Comparison of ENCODE assay signal across 21 mouse cellular contexts in the genomic region with DNA sequence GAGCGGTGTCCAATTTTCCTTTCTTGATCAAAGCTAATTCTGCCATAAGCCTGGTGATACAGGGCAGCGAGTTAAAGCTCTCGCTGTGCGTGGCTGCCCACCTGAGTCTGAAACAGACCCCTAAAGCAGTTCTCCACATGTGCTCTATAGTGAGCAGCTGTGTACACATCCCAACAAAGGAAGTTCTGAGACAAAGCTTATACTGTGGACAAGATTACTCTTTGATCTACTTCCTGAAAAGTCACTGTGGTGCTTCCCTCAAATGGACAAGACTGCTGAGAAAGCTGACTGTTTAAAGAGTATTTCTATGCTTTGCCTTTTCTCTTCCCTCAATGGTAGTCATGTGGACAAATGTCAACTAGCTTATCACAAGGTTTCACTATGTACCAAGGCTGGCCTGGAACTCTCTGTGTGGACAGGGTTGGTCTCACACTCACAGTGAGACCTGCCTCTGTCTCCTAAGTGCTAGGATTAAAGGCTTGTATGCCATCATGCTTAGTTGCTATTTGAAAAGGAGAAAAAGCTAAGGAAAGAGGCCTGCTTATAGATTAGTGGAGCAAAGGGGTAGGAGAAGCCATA.
DNase-seq lines count a peak whose midpoint lies in the region; ATAC-seq lines count a peak whose summit lies in the region.
"Had no signal": no experiment of that assay in that cellular context is flagged by ENCODE, and none has a peak within 500 bp of the region (broad histone marks: within the 10 kb centered on the region; RNA-seq: fewer than 3 reads in every experiment).

No protein-coding gene starts in this region.

- no peaks in the 10 kb centered on the region for H3K27me3 ChIP-seq in liver, embryonic 16.5 days (ENCODE audit: control insufficient read depth, insufficient read depth, low read depth, low read length)
- H3K27me3 ChIP-seq in liver, embryonic 12.5 days (replicated peaks) = no peaks in the 10 kb centered on the region
- H3K27me3 ChIP-seq in intestine, embryonic 15.5 days (replicated peaks) = no peaks in the 10 kb centered on the region
- H3K27me3 ChIP-seq: embryonic facial prominence, embryonic 13.5 days; kidney, embryonic 15.5 days; limb, embryonic 12.5 days; midbrain, embryonic 13.5 days had no signal

- no peak for DNase-seq in left cerebral cortex, adult 18-20 months (ENCODE audit: low spot score in 2 of 2)
- no peak for DNase-seq in heart, postnatal 4 days
- DNase-seq in ovary, postnatal 10 days (ENCODE audit: low spot score) = no peak
- DNase-seq: B cell, adult 2 months; cerebellum, adult 9-10 months; gastrocnemius, postnatal 36 days; kidney, postnatal 4 days; lung, adult 2 months; lung, postnatal 36 days; retina, postnatal 1 day; thymus, postnatal 36 days had no signal

- 59% methylated on average over 4 of the region's 4 CpGs for WGBS in liver, embryonic 16.5 days (ENCODE audit: insufficient replicate concordance)
- WGBS in liver, embryonic 12.5 days (ENCODE audit: insufficient replicate concordance) = 69% methylated on average over 4 of the region's 4 CpGs
- WGBS in intestine, embryonic 15.5 days = 80% methylated on average over 4 of the region's 4 CpGs

- H3K4me3 ChIP-seq in liver, embryonic 16.5 days (ENCODE audit: low read depth, low read length) = no peak overlapping the region
- H3K4me3 ChIP-seq in liver, embryonic 12.5 days = no peak overlapping the region
- no peak overlapping the region for H3K4me3 ChIP-seq in intestine, embryonic 15.5 days (replicated peaks)
- H3K4me3 ChIP-seq: embryonic facial prominence, embryonic 13.5 days; kidney, embryonic 15.5 days; limb, embryonic 12.5 days; midbrain, embryonic 13.5 days had no signal

- H3K9me3 ChIP-seq in liver, embryonic 16.5 days (replicated peaks; ENCODE audit: control insufficient read depth, low read length) = no peaks in the 10 kb centered on the region
- no peaks in the 10 kb centered on the region for H3K9me3 ChIP-seq in liver, embryonic 12.5 days (replicated peaks)
- H3K9me3 ChIP-seq in intestine, embryonic 15.5 days = no peaks in the 10 kb centered on the region
- H3K9me3 ChIP-seq: embryonic facial prominence, embryonic 13.5 days; kidney, embryonic 15.5 days; limb, embryonic 12.5 days; midbrain, embryonic 13.5 days had no signal

- H3K9ac ChIP-seq in liver, embryonic 16.5 days (ENCODE audit: low read depth, low read length) = no peak overlapping the region
- H3K9ac ChIP-seq in liver, embryonic 12.5 days = no peak overlapping the region
- no peak overlapping the region for H3K9ac ChIP-seq in intestine, embryonic 15.5 days
- H3K9ac ChIP-seq: embryonic facial prominence, embryonic 13.5 days; hindbrain, embryonic 14.5 days; kidney, embryonic 15.5 days; limb, embryonic 12.5 days; midbrain, embryonic 13.5 days had no signal

- no peak overlapping the region for H3K27ac ChIP-seq in liver, embryonic 16.5 days (ENCODE audit: low read length)
- no peak overlapping the region for H3K27ac ChIP-seq in liver, embryonic 12.5 days
- no peak overlapping the region for H3K27ac ChIP-seq in intestine, embryonic 15.5 days
- H3K27ac ChIP-seq: embryonic facial prominence, embryonic 13.5 days; hindbrain, embryonic 14.5 days; kidney, embryonic 15.5 days; limb, embryonic 12.5 days; midbrain, embryonic 13.5 days had no signal

- H3K4me2 ChIP-seq in liver, embryonic 16.5 days (ENCODE audit: low read depth, low read length) = no peak overlapping the region
- no peak overlapping the region for H3K4me2 ChIP-seq in liver, embryonic 12.5 days
- no peak overlapping the region for H3K4me2 ChIP-seq in intestine, embryonic 15.5 days (replicated peaks)
- H3K4me2 ChIP-seq: embryonic facial prominence, embryonic 13.5 days; hindbrain, embryonic 14.5 days; kidney, embryonic 15.5 days; limb, embryonic 12.5 days; midbrain, embryonic 13.5 days had no signal

- ATAC-seq in liver, embryonic 16.5 days (ENCODE audit: low read depth) = peak; percentile 39; the same call in 1 of the 2 replicates
- ATAC-seq in liver, embryonic 12.5 days = no peak
- ATAC-seq in intestine, embryonic 15.5 days = peak; percentile 23; the same call in 1 of the 2 replicates
- ATAC-seq in megakaryocyte progenitor cell, adult 5-6 weeks (replicated peaks; ENCODE audit: poor library complexity) = peak; percentile 47
- ATAC-seq: forebrain, embryonic 14.5 days; midbrain, embryonic 13.5 days had no signal

- no peaks in the 10 kb centered on the region for H3K36me3 ChIP-seq in liver, embryonic 16.5 days (ENCODE audit: control insufficient read depth, insufficient read depth)
- H3K36me3 ChIP-seq in liver, embryonic 12.5 days = peaks cover 5% of the 10 kb centered on the region; the same call in 1 of the 2 replicates
- no peaks in the 10 kb centered on the region for H3K36me3 ChIP-seq in intestine, embryonic 15.5 days

- peaks cover 2% of the 10 kb centered on the region for H3K4me1 ChIP-seq in liver, embryonic 16.5 days (ENCODE audit: control insufficient read depth, low read depth, low read length)
- peaks cover 11% of the 10 kb centered on the region; the same call in 1 of the 2 replicates for H3K4me1 ChIP-seq in liver, embryonic 12.5 days
- no peaks in the 10 kb centered on the region for H3K4me1 ChIP-seq in intestine, embryonic 15.5 days (replicated peaks)
- H3K4me1 ChIP-seq: embryonic facial prominence, embryonic 13.5 days; kidney, embryonic 15.5 days; limb, embryonic 12.5 days; midbrain, embryonic 13.5 days had no signal
